Mouse (Mus musculus) embryo, embryonic 10.5 days (tissue): ENCODE results near the gene Syvn1.

Experiments
- DNase-seq: peaks from one replicate; pipeline ENCODE4 v3.0.0-alpha.2; 2015; ENCODE audit warnings: low spot score

Syvn1 gene

DNA sequence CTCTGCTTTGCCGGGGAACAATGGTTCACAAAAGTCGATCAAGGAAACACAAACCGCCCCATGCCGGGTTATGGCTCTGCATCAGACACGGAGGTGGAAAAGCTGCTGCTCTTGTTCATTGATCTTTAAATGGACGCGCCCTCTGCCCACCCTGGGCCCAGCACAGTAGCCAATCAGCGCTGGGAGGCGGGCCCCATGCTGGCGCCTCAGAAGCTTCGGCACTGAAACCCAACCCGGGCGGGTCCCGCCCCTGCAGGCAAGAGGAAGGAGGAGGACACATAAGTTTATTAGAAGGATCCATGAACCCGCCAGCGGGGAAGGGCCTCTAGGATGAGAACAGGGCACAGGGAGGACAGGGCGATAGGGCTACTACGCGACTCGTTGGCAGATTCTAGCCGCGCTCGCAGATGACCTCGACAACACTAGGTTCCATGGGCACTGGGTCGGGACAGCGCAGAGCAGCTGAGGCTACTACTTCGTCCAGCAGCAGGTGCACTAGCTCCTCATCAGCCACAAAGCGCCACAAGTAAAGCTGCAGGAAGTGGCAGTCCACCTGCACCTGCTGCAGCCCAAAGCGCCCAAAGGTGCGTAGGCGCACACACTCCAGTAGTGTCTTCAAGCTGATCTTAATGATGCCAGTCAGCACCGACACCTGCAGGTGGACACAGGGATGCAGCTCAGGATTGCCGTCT is 21.5 kb downstream of the Syvn1 start, which contains the start of gene Tm7sf2:
Gene Tm7sf2 (minus strand): TSS at position 650 of the 692 bp plus-strand sequence.
- peak; percentile 95 for DNase-seq

DNA sequence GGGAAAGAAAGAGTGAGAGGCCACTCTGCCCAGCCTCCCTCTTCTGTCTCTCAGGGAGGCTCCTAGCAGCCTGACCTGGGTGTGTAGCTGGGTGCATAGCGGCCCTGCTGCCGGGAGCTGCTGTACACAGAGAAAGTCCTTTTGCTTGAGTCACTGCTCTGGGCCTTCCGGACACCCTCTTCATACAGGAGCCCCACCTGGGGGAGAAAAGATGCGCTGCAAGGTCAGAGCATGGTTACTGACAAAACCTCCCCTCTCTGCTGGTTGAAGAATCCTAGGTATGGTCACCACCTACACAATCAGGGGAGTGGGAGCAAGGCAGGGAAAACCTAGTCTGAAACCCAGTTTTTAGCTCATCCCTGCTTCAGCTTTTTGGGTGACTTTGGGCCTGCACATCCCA is 22.6 kb downstream of the Syvn1 start:
- DNase-seq = no peak

DNA sequence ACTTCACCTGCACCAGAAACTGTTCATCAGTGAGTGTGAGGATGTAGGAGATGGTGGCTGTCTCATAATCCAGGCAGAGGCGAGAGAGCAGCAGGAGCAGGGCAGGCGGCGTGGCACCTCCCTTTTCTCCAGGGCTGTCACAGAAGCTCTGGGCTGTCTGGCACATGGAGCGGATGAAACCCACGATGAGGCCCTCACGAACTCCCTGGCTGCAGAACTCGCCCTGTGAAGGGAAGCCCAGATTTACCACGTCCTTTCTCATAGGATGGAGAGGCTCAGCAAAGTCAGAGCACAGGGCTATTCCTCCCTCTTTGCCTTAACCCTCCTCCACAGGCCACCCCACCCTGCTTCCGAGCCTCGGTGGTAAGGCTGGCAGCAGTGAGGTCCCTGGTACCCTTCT is 23.5 kb downstream of the Syvn1 start:
- DNase-seq = no peak

DNA sequence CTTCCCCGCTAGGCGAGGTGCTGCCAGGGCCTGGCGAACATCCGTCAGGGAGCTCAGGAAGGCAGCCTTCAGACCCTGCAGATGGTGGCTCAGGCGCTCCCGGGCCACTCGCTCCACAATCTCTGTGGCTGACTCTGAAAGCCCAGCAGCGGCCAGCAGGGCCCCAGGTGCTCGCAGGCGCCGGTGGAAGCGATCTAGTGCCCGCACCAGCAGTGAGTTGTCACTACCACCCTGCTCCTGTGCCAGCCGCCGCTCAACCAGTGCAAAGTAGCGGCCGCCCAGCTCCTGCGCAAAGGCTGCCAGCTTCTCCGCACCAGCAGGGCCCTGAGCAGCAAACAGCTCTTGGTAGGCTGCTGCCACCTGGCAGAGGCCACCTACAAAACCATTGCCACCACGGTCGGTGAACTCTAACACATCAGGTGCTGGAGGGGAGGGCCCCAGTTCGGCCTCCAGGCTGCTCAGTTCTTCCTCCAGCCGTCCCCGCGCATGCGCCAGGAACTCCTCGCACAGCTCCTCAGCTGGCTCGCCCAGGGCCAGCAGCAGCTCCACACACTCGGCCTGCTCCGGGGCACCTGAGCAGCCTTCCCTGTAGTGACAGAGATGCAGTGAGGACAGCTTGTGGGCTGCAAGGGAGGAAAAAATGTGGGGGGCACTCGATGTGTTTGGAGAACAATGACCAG is 24.3 kb downstream of the Syvn1 start:
- DNase-seq = no peak

DNA sequence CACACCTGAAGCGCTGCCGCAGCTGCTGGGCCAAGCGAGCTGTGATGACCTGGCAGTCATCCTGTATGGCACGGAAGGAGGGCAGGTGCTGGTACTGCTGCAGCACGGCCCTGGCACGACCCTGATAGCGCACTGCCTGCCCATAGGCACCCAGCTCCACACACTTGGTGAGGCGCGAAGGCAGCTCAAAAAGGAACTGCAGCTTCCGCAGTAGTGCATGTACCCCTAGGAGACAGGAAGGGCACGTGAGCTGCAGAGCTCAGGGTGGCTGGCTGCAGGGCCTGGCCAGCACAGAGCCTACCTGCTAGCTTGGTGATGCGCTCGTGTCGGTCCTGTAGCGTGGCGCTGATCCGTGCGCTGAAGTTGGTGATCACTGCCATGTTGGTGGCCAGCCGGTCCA is 24.9 kb downstream of the Syvn1 start:
- DNase-seq = no peak

DNA sequence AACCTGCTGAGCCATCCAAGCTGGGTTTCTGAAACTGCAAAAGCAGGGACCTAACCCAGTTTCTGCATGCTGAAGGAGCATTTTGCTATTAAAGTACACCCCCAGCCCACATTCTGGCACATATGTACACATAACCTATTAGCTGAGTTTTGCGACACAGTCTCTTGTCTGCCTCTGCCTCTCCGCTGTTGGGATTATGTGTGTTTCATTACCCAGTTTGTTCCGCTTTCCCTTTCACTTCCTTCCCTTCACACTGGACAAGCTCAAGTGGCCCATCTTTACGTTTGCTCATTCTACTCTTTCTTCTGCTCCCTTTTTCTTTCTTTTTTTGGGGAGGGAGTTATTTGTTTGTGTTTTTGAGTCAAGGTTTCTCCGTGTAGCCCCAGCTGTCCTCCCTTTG is 27.5 kb downstream of the Syvn1 start:
- DNase-seq = no peak

DNA sequence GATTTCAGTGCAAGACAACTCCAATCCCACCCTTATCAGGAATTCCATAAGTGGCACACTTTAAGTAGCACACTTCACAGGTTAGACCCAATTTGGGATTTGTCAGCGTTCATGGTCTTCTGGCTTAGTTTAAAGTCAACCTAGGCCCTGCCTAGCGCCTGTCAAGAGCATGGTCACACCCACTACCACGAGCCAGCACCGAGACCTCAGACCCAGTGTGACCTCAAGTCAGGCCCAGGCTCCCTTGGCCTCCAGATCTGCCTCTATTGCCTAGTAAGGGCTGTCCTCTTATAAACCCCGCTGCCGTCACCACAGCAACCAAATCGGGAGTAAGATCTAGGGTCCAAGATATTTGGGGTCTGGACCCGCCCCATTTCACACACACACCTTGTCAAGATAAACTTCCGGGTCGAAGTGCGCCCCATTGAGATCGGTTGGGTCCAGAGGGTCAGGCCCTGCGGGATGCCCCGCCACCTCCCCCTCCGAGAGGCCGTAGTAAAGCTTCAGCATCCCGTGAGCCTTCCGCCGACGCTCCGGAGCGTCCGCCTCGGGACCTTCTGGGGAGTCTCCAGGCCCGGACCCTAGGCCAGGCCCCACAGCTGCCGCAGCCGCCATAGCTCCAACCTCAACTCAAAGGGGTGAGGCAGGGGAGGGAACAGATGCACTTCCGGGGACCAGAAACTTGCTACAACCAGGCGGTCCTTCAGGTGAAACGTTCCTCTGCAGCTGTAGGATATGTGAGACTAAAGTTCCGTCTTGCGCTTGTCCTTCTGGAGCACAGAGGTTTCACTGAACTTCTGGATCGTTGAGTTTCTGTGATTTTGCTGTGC is 30.4 kb downstream of the Syvn1 start, which contains the start of gene Vps51:
Gene Vps51 (minus strand): TSS at position 668 of the 830 bp plus-strand sequence.
- peak; percentile 97 for DNase-seq

DNA sequence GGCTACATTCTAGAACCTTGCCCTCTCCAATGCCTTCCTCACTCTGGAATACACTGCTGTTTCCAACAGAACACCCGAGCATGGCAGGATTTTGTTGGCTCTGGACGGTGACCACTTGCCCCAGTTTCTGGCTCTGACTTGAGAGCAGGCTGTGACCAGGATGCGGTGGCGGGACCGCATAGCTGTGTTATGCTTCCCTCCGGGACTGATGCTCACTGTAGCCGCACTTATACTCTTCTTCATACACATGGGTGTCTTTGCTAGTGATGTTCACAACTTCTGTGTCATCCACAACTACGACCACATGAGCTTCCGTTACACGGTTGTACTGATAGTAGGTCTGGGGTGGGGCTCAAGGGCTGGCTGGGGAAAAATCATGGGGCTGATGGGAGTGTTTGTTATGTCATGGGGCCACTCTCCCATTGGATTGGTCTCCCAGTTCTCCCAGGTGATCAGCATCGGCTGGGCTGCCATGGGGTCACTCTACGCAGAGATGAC is 33.7 kb downstream of the Syvn1 start, which contains the start of gene Tmem262:
Gene Tmem262 (plus strand): TSS at position 51 of the 498 bp plus-strand sequence.
- no peak for DNase-seq

DNA sequence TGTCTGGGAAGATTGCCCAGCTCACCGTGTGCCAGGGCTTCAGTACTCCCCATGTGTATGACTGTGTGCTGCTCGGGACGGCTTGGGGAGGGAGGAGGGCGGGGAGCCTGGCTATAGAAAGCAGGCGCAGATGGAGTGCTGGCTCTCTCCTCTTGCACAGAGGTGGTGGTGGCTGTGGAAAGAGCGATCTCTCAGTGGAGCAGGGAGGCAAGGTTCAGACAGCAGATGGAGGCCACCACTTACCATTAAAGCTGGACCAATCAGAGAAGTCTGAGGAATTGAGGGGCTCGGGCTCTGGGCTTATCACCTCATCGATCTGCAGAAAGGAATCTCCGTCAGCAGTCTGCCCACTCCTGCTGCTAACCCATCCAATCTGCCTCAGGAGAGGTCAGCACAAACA is 35.8 kb downstream of the Syvn1 start, which contains the start of gene Gm28374:
Gene Gm28374 (minus strand): TSS at position 101 of the 400 bp plus-strand sequence.
- DNase-seq = no peak

DNA sequence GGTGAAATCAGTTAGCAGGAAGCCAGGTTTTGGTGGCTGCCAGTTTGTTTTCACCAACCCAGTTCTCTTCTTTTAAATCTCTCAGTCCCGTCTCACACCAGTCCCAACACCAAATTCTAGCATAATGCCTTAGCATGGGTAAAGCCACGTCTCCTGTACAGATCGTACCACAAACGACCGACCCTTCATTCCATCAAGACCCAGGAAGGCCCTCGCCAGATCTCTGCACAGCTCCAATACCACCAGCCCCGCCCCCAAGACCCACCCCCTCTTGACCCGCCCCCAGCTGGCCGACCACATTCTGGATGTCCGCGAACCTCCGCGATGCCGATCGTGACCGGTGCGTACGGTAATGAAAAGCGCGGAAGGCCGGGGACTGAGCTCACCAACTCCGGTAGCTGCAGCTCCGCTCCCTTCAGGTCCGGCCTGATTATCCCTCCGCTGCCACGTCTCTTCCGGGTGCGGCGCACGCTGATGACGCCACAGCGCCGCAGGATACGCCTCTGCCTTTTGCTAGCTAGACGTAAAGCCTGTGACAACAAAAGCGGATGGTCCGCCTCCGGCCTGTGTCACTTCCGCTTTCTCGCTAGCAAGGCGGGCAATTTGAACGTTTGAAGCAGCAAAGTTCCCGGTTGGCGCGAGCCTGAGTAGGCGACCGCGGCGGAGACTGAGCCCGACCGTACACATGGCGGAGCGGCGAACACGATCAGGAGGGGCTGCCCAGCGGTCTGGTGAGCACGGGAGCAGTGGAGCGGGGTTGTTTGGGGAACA is 38.3 kb downstream of the Syvn1 start, which contains the start of the genes Zfpl1 and Cdca5:
Gene Zfpl1 (minus strand): TSS at position 479 of the 771 bp plus-strand sequence.
Gene Cdca5 (plus strand): TSS at position 506 of the 771 bp plus-strand sequence.
- peak; percentile 99 for DNase-seq

DNA sequence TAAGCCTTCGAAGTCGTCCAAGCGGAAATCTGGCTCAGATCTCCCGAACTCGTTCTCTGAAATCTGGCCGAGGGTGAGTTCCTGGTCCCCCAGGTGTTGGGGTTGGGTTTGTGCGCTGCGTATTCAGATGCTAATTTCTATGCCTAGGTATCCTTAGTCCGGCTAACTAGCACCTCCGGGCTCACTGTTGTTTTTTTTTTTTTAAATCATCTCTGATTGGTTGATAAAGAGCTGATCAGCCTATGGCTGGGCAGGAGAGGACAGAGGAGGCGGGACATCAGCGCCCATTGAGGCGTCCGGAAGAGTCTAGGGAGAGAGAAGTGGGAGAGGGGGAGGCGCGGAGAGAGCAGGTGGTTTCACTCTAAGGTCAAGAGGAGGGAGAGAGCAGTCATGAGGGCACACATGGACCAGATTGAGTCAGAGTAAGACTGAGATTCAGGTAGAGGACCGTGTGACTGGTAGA is 39.1 kb downstream of the Syvn1 start:
- peak; percentile 87 for DNase-seq

DNA sequence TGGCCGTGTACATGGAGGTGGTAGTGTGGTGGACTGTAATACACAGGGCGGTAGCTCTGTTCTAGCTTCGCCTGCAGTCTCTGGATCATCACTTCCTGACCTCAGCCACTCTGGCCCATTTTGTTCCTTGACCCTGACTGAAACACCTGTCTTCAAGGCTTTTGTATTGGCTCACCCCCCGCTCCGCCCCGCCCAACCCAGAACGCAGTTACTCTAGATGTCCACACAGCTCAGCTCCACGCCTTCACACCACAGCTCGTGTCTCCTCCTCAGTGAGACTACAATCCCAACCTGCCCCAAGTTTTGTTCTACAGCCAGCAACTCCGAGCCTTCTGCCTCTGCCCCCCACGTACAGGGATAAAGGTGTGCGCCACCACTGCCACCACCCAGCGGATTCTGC is 42.5 kb downstream of the Syvn1 start:
- no peak for DNase-seq

DNA sequence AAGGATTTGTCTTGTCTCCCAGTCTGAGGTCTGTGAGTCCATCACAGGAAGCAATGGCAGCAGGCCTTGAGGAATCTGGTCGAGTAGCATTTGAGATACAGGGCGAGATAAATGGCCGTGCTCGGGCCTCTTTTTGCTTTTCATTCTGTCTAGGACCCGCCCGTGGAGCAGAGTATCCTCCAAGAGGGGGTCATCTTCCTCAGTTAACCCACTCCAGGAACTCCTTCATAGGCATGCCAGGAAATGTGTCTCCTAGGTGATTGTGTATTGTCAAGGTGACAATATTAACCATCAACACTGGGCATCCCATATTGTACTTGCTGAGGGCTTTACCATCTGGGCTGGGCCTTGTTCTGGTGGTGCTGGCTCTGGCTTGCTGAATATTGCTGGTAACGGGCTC is 47.7 kb downstream of the Syvn1 start, which contains the start of gene AC131692.1:
Gene AC131692.1 (plus strand): TSS at position 301 of the 400 bp plus-strand sequence.
- no peak for DNase-seq

DNA sequence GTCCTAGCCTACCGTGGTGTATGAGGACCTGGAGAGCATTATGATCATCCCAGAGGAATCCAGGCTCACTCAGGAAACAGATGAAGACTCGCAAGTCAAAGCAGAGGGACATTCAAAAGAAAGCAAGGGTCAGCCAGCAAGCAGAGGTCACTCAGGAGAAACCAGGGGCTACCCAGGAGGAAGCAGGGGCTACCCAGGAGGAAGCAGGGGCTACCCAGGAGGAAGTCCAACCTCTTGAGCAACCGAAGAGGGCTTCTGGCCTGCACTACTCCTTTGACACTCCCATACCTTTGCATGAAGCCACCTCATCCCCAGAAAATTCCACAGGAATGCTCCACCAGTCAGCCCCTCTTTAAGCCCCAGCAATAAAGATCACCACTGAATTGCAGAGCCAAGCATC is 51.5 kb downstream of the Syvn1 start:
- no peak for DNase-seq

DNA sequence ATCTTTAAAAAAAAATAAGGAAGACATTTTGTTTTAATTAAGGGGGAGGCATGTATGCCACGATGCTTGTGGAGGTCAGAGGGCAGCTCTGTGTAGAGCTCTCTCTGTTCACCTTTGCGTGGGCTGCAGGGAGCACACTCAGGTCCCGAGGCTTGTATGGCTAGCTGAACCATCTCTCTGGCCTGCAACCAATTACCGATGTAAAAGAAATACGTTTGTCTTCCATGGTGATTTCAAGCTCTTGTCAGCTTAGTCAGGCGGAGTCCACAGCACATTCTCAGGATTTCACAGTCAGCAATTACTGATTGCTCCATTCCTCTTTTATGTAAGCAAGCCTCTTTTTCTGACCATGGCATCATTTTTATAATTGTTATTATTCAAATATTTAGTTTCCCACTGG is 54.8 kb downstream of the Syvn1 start:
- peak; percentile 29 for DNase-seq

DNA sequence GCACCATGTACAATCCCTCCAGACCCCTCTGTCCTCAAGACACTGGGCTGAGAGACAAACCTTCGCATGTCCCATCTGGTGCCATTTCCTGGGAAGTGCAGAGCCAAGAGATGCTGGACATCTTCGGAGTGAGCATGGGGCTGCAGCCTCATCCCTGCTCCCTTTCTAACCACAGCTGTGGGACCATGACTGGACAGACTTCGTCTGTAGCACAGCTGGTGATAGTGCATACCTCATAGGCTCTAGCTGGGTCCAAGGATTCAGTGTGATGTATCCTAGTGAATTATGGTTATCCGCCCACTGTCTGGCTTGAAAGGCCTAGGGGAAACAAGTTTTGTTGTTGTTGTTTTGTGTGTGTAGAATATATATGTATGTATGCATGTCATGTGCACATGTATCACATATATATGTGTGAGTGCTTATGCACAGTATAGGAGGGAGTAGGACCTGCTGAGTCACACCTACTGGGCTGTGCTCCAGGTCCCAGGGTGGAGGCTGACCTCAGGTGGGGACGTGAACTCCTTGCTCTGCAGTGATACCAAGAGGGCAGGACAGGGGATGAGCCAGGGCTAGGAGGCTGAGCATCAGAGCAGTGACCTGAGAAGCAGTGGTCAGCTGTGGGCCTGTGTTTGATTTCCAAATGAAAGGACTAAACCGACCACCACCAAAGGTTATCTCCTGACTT is 55.9 kb downstream of the Syvn1 start:
- DNase-seq = no peak
